Mouse (Mus musculus) G1E (cell line): ENCODE measurements at regions not wholly inside any gene's neighbourhood (a gene's known extent, or its start where the extent isn't known, plus 50 kb on each side); places are given as distances from the start of the nearest gene placed in this dataset.
A peak's percentile ranks its signal among the peaks of the same experiment; 100 is the strongest.

Experiments used
- ATAC-seq: 2 replicates; pipeline ENCODE4 v1.8.0; 2016; ENCODE audit warnings: mild to moderate bottlenecking; ENCODE audit not compliant: insufficient number of reproducible peaks, poor library complexity, low FRiP score, severe bottlenecking; ENCODE audit errors: extremely low read depth
- DNase-seq: peaks from one replicate; pipeline ENCODE4 v3.0.0; 2012; ENCODE audit warnings: low spot score
- H3K27me3 ChIP-seq: 2 replicates; pipeline ENCODE4 v1.6.1; 2012; ENCODE audit warnings: mild to moderate bottlenecking, low read length, inconsistent platforms; ENCODE audit not compliant: insufficient read depth
- H3K36me3 ChIP-seq: replicated peaks from 2 replicates; pipeline ENCODE3; 2012; ENCODE audit warnings: mild to moderate bottlenecking, inconsistent platforms
- H3K4me1 ChIP-seq: 2 replicates; pipeline ENCODE4 v1.6.1; 2012; ENCODE audit warnings: low read depth, low read length, inconsistent platforms, mixed read lengths; ENCODE audit not compliant: insufficient read depth
- H3K4me3 ChIP-seq: 2 replicates; pipeline ENCODE4 v1.5.1; 2012; ENCODE audit warnings: low read depth, mild to moderate bottlenecking, inconsistent platforms, low read length, moderate library complexity, mixed read lengths
- H3K9me3 ChIP-seq: replicated peaks from 2 replicates; pipeline ENCODE4 v1.6.1; 2012; ENCODE audit warnings: inconsistent platforms
- CTCF ChIP-seq: IDR thresholded peaks from 2 replicates; pipeline ENCODE4 v1.5.1; 2012; ENCODE audit warnings: low read depth, low read length, inconsistent platforms, mixed read lengths
- GATA1 ChIP-seq: IDR thresholded peaks from 2 replicates; pipeline ENCODE4 v1.6.1; 2012; ENCODE audit warnings: borderline replicate concordance, low read length, inconsistent platforms, mixed read lengths
- GATA2 ChIP-seq: IDR thresholded peaks from 2 replicates; pipeline ENCODE4 v1.6.1; 2012; ENCODE audit warnings: low read depth, low read length, inconsistent platforms, borderline replicate concordance
- POLR2AphosphoS5 ChIP-seq: IDR thresholded peaks from 2 replicates; pipeline ENCODE4 v1.6.1; 2012; ENCODE audit warnings: low read depth, low read length, inconsistent platforms; ENCODE audit not compliant: insufficient replicate concordance
- TAL1 ChIP-seq: conservative IDR thresholded peaks from 2 replicates; pipeline ENCODE4 v1.6.1; 2012; ENCODE audit warnings: low read depth, low read length, inconsistent platforms, mixed read lengths

- no peak for ATAC-seq
- no peak for DNase-seq
- TF ChIP-seq CTCF, result no peak
- no peaks in the 10 kb centered on the region for H3K9me3 ChIP-seq
- H3K36me3 ChIP-seq, result no peaks in the 10 kb centered on the region
- no peaks in the 10 kb centered on the region for H3K27me3 ChIP-seq
- H3K4me1 ChIP-seq, result no peaks in the 10 kb centered on the region
- H3K4me3 ChIP-seq, result no peak overlapping the region
Observed at GRCm38 (mm10) chr16:75384526-75385222, 201.2 kb downstream of the Lipi start.

DNA sequence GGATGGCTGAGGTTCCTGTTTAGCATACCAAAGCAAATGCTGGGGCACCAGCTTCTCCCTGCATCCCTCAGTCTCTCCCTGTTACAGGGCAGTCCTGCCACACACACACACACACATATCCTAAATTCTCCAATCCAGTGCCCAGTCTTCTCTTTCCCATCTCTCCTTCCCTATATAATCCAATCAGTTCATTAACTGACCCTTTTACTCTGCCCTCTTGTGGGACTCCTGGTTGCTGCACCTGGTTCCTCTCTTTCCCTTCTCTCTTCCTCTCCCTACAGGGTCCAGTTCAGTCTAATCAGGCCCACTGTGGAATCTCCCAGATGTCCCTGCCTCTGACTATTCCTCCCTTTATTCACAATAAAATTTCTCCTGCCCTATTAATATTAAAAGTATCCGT is 204.7 kb downstream of the Lipi start:
- Histone ChIP-seq H3K4me1 (no peaks in the 10 kb centered on the region), H3K4me3 (no peak overlapping the region), H3K27me3 (no peaks in the 10 kb centered on the region), H3K36me3 (no peaks in the 10 kb centered on the region), H3K9me3 (no peaks in the 10 kb centered on the region)
- no peak for DNase-seq
- TF ChIP-seq TAL1, result no peak
- ATAC-seq, result 0 out of 2 replicates have a peak, but pooled peaks have one; percentile 22

DNA sequence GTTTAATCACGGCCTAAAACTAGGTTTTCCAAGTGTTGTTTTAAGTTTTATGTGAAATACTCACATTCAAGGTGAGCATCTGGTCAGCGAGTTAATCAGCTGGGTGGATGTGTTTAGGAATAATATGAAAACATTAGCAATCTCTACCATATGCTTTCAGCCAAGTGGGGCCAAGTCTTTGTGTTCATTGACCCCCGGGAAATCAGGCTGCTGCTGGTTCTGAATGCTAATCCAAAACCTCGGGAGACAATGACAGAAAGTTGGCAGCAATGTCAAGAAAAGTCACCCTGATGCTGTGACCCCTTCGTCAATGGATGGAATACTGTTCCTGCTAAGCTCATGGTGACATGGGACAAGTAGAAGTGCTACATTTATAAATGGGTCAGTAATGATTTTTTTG is 216.2 kb downstream of the Lipi start:
- no peaks in the 10 kb centered on the region for H3K4me1 ChIP-seq
- no peaks in the 10 kb centered on the region for H3K27me3 ChIP-seq
- H3K4me3 ChIP-seq, result no peak overlapping the region
- no peaks in the 10 kb centered on the region for H3K36me3 ChIP-seq
- DNase-seq (no peak), ATAC-seq (no peak)
- no peaks in the 10 kb centered on the region for H3K9me3 ChIP-seq
- TF ChIP-seq TAL1 (no peak), GATA2 (no peak), CTCF (no peak), GATA1 (no peak), POLR2AphosphoS5 (no peak)

- no peaks in the 10 kb centered on the region for H3K4me1 ChIP-seq
- TF ChIP-seq GATA2, result no peak
- TF ChIP-seq POLR2AphosphoS5, result no peak
- no peak for TF ChIP-seq GATA1
- no peak for TF ChIP-seq TAL1
- TF ChIP-seq CTCF, result no peak
- DNase-seq, result no peak
- H3K36me3 ChIP-seq, result no peaks in the 10 kb centered on the region
- no peak overlapping the region for H3K4me3 ChIP-seq
- no peak for ATAC-seq
- H3K27me3 ChIP-seq, result no peaks in the 10 kb centered on the region
- H3K9me3 ChIP-seq, result no peaks in the 10 kb centered on the region
Observed at GRCm38 (mm10) chr16:75366727-75367126, 219.1 kb downstream of the Lipi start.

GRCm38 (mm10) chr16:75365361-75365994 is 220.4 kb downstream of the Lipi start:
- DNase-seq (no peak), ATAC-seq (no peak)
- no peak for TF ChIP-seq TAL1
- TF ChIP-seq GATA1, result no peak
- TF ChIP-seq CTCF, result no peak
- TF ChIP-seq GATA2, result no peak
- no peak for TF ChIP-seq POLR2AphosphoS5
- no peak overlapping the region for H3K4me3 ChIP-seq
- H3K27me3 ChIP-seq, result no peaks in the 10 kb centered on the region
- no peaks in the 10 kb centered on the region for H3K9me3 ChIP-seq
- H3K36me3 ChIP-seq, result no peaks in the 10 kb centered on the region
- H3K4me1 ChIP-seq, result no peaks in the 10 kb centered on the region

DNA sequence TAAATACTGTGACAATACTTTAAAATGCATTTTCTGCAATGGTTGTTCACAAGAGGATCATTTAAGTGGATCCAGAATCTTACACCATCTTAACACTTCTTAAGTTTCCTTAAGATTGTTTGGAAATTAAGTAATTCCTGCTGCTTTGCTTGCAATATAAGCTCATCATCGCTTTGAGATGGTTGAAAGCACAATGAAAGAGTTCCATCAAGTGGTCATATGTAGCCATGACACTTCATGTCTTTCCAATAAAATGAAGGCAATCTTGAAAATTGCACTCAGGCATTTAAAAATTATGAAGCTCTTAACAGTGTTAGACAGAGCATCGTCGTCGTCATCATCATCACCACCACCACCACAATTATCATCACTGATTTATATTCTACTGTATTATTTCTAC is 223.8 kb downstream of the Lipi start:
- ATAC-seq (peak; percentile 61), DNase-seq (no peak)
- TF ChIP-seq CTCF (no peak), POLR2AphosphoS5 (no peak), GATA1 (no peak)

DNA sequence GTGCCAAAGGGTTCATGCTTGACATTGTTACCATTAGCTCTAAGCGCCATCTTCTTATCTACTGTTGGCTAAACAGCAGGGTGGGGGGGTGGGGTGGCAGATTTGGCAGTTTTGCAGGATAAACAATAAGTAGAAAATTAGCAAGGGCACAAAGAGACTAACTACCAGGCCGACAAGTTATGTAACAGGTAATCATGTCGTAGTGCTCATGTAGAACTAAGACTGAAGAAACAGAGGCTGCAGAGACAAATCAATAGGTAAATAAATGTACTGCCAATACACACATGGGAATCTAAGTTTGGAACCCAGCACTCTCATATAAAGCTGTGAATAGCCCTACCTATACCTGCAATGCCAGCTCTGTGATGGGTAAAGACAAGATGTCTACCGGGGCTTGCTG is 225.1 kb downstream of the Lipi start:
- no peak overlapping the region for H3K4me3 ChIP-seq
- DNase-seq, result no peak
- H3K27me3 ChIP-seq, result no peaks in the 10 kb centered on the region
- 0 out of 2 replicates have a peak, but pooled peaks cover 2% of the 10 kb centered on the region for H3K4me1 ChIP-seq
- no peak for ATAC-seq
- TF ChIP-seq GATA2 (no peak), CTCF (no peak), POLR2AphosphoS5 (no peak), TAL1 (no peak), GATA1 (no peak)
- H3K36me3 ChIP-seq, result no peaks in the 10 kb centered on the region
- H3K9me3 ChIP-seq, result no peaks in the 10 kb centered on the region

More for the DNA sequence above, 223.8 kb downstream of the Lipi start:
- Histone ChIP-seq H3K9me3 (no peaks in the 10 kb centered on the region), H3K27me3 (no peaks in the 10 kb centered on the region), H3K4me1 (no peaks in the 10 kb centered on the region), H3K36me3 (no peaks in the 10 kb centered on the region), H3K4me3 (no peak overlapping the region)
